Mouse (Mus musculus) lung, adult 18-20 months (tissue): Measurements from ENCODE around the gene Tfip11.
A peak's percentile ranks its signal among the peaks of the same experiment; 100 is the strongest.

Experiments used
- DNase-seq, 2 experiments: peaks; one replicate each; pipeline ENCODE4 v3.0.0; 2022; ENCODE audit warnings: mixed read lengths in 2 of 2

Gene Tfip11

GRCm38 (mm10) chr5:112325546-112326445 lies at the start of gene Tfip11:
TSS of gene Tfip11 (plus strand) at chr5:112326358.
- DNase-seq, result peak; percentile 94 to 96

GRCm38 (mm10) chr5:112276907-112277348 lies 49.2 kb upstream of the Tfip11 start:
- no peak for DNase-seq

- no peak for DNase-seq
Observed at GRCm38 (mm10) chr5:112277906-112278470, 48.2 kb upstream of the Tfip11 start.

- DNase-seq, result no peak
Observed at GRCm38 (mm10) chr5:112279181-112280021, 46.8 kb upstream of the Tfip11 start.

- peak; percentile 64 to 66 for DNase-seq
Observed at GRCm38 (mm10) chr5:112280151-112280550, 46.0 kb upstream of the Tfip11 start.

GRCm38 (mm10) chr5:112280863-112281660 lies 45.1 kb upstream of the Tfip11 start:
- no peak for DNase-seq

GRCm38 (mm10) chr5:112281676-112282075 lies 44.5 kb upstream of the Tfip11 start:
- peak in 1 of 2 experiments; percentile 46 for DNase-seq

GRCm38 (mm10) chr5:112282123-112282779 lies 43.9 kb upstream of the Tfip11 start:
- peak in 1 of 2 experiments; percentile 38 for DNase-seq

- no peak for DNase-seq
Observed at GRCm38 (mm10) chr5:112282780-112283482, 43.2 kb upstream of the Tfip11 start.

GRCm38 (mm10) chr5:112283543-112284202 lies 42.5 kb upstream of the Tfip11 start:
- DNase-seq, result peak; percentile 69 to 81

- DNase-seq, result no peak
Observed at GRCm38 (mm10) chr5:112284203-112284582, 42.0 kb upstream of the Tfip11 start.

- DNase-seq, result no peak
Observed at GRCm38 (mm10) chr5:112285548-112286085, 40.5 kb upstream of the Tfip11 start.

GRCm38 (mm10) chr5:112286608-112286983 lies 39.6 kb upstream of the Tfip11 start:
- no peak for DNase-seq

- peak in 1 of 2 experiments; percentile 39 for DNase-seq
Observed at GRCm38 (mm10) chr5:112286984-112287641, 39.0 kb upstream of the Tfip11 start.

GRCm38 (mm10) chr5:112287652-112288051 lies 38.5 kb upstream of the Tfip11 start:
- DNase-seq, result no peak

GRCm38 (mm10) chr5:112288193-112289141 lies 37.7 kb upstream of the Tfip11 start:
- DNase-seq, result peak in 1 of 2 experiments; percentile 72

GRCm38 (mm10) chr5:112289236-112289635 lies 36.9 kb upstream of the Tfip11 start:
- DNase-seq, result peak in 1 of 2 experiments; percentile 42

GRCm38 (mm10) chr5:112289819-112290535 lies 36.2 kb upstream of the Tfip11 start:
- DNase-seq, result no peak
